Mouse (Mus musculus): ENCODE measurements around the gene AI464131. TPM values are rescaled to one million over a fixed set of nuclear protein-coding genes. Genes with fewer than 3 reads are reported as not detected.
A peak's percentile ranks its signal among the peaks of the same experiment; 100 is the strongest.
"Not testable (repeated sequence)": the region's sequence is repeated elsewhere in the genome, so short reads cannot be mapped to it uniquely, and the experiment has no call there.

AI464131 gene
- polyA plus RNA-seq, 1 experiment = 2.2 TPM

- 50% methylated on average over 17 of the region's 17 CpGs for WGBS
- peak in 1 of 2 experiments; percentile 27 for DNase-seq (ENCODE audit: low read depth in 1 of 2, low spot score in 2 of 2)
- Histone ChIP-seq H3K36me3 (ENCODE audit: control insufficient read depth, insufficient read depth, low read length) (no peaks in the 10 kb centered on the region), H3K27me3 (ENCODE audit: control insufficient read depth, insufficient read depth, low read length) (no peaks in the 10 kb centered on the region), H3K4me1 (ENCODE audit: control insufficient read depth, insufficient read depth, insufficient read length) (peaks cover 6% of the 10 kb centered on the region; the same call in 1 of the 2 replicates), H3K27ac (ENCODE audit: insufficient read depth, low read length) (no peak overlapping the region), H3K4me3 (ENCODE audit: extremely low read depth, insufficient read depth, insufficient read length) (no peak overlapping the region)
- TF ChIP-seq POLR2A (IDR thresholded peaks at IDR 0.05; ENCODE audit: low read depth, low read length) (no peak), CTCF (IDR thresholded peaks at IDR 0.05; ENCODE audit: extremely low read depth, insufficient read depth, insufficient read length, insufficient replicate concordance) (peak; percentile 18; the same call in 1 of the 2 replicates)
These were observed 34.3 kb downstream of the AI464131 start for GRCm38 (mm10) chr4:41468396-41469080.

GRCm38 (mm10) chr4:41465287-41465665, 37.6 kb downstream of the AI464131 start:
- DNase-seq (ENCODE audit: low read depth in 1 of 2, low spot score in 2 of 2) = no peak
- Histone ChIP-seq H3K27ac (ENCODE audit: insufficient read depth, low read length) (peak overlapping the region; percentile 55; the same call in 1 of the 2 replicates), H3K4me1 (ENCODE audit: control insufficient read depth, insufficient read depth, insufficient read length) (peaks cover 6% of the 10 kb centered on the region; the same call in 1 of the 2 replicates), H3K36me3 (ENCODE audit: control insufficient read depth, insufficient read depth, low read length) (no peaks in the 10 kb centered on the region), H3K4me3 (ENCODE audit: extremely low read depth, insufficient read depth, insufficient read length) (peak overlapping the region; percentile 86), H3K27me3 (ENCODE audit: control insufficient read depth, insufficient read depth, low read length) (no peaks in the 10 kb centered on the region)
- 15% methylated on average over 17 of the region's 17 CpGs for WGBS
- no peak for TF ChIP-seq POLR2A (IDR thresholded peaks at IDR 0.05; ENCODE audit: low read depth, low read length)
- no peak for TF ChIP-seq CTCF (IDR thresholded peaks at IDR 0.05; ENCODE audit: extremely low read depth, insufficient read depth, insufficient read length, insufficient replicate concordance)

- Histone ChIP-seq H3K36me3 (ENCODE audit: control insufficient read depth, insufficient read depth, low read length) (no peaks in the 10 kb centered on the region), H3K4me1 (ENCODE audit: control insufficient read depth, insufficient read depth, insufficient read length) (peaks cover 6% of the 10 kb centered on the region; the same call in 1 of the 2 replicates), H3K27ac (ENCODE audit: insufficient read depth, low read length) (peak within 1 kb of the TSS; percentile 62), H3K4me3 (ENCODE audit: extremely low read depth, insufficient read depth, insufficient read length) (peak within 1 kb of the TSS; percentile 86), H3K27me3 (ENCODE audit: control insufficient read depth, insufficient read depth, low read length) (no peaks in the 10 kb centered on the region)
- under 1% methylated on average over 70 of the region's 70 CpGs for WGBS
- TF ChIP-seq CTCF (IDR thresholded peaks at IDR 0.05; ENCODE audit: extremely low read depth, insufficient read depth, insufficient read length, insufficient replicate concordance) (no peak), POLR2A (IDR thresholded peaks at IDR 0.05; ENCODE audit: low read depth, low read length) (no peak)
- peak; percentile 97 to 99 for DNase-seq (ENCODE audit: low read depth in 1 of 2, low spot score in 2 of 2)
These were observed 38.3 kb downstream of the AI464131 start, which contains the start of the genes Kif24 and Nudt2 for GRCm38 (mm10) chr4:41464345-41465286. TSS of gene Kif24 (minus strand) at chr4:41464887. TSS of gene Nudt2 (plus strand) at chr4:41465151.

GRCm38 (mm10) chr4:41463051-41463738, 39.7 kb downstream of the AI464131 start:
- WGBS = 14% methylated on average over 3 of the region's 3 CpGs

GRCm38 (mm10) chr4:41460690-41461089, 42.2 kb downstream of the AI464131 start:
- H3K27me3 ChIP-seq (ENCODE audit: control insufficient read depth, insufficient read depth, low read length) = no peaks in the 10 kb centered on the region
- no peak overlapping the region for H3K27ac ChIP-seq (ENCODE audit: insufficient read depth, low read length)
- H3K4me1 ChIP-seq (ENCODE audit: control insufficient read depth, insufficient read depth, insufficient read length) = peaks cover 6% of the 10 kb centered on the region; the same call in 1 of the 2 replicates
- TF ChIP-seq CTCF (IDR thresholded peaks at IDR 0.05; ENCODE audit: extremely low read depth, insufficient read depth, insufficient read length, insufficient replicate concordance) = no peak
- no peak for TF ChIP-seq POLR2A (IDR thresholded peaks at IDR 0.05; ENCODE audit: low read depth, low read length)
- H3K4me3 ChIP-seq (ENCODE audit: extremely low read depth, insufficient read depth, insufficient read length) = no peak overlapping the region
- H3K36me3 ChIP-seq (ENCODE audit: control insufficient read depth, insufficient read depth, low read length) = no peaks in the 10 kb centered on the region
- no peak for DNase-seq (ENCODE audit: low read depth in 1 of 2, low spot score in 2 of 2)
- WGBS = 98% methylated on average over 1 of the region's 1 CpGs

More at GRCm38 (mm10) chr4:41463051-41463738, 39.7 kb downstream of the AI464131 start:
- DNase-seq (ENCODE audit: low read depth in 1 of 2, low spot score in 2 of 2); H3K36me3 ChIP-seq (ENCODE audit: control insufficient read depth, insufficient read depth, low read length); H3K4me3 ChIP-seq (ENCODE audit: extremely low read depth, insufficient read depth, insufficient read length); H3K27me3 ChIP-seq (ENCODE audit: control insufficient read depth, insufficient read depth, low read length); H3K4me1 ChIP-seq (ENCODE audit: control insufficient read depth, insufficient read depth, insufficient read length); H3K27ac ChIP-seq (ENCODE audit: insufficient read depth, low read length): not testable (repeated sequence)

GRCm38 (mm10) chr4:41447595-41447994, 55.3 kb downstream of the AI464131 start:
- Histone ChIP-seq H3K36me3 (ENCODE audit: control insufficient read depth, insufficient read depth, low read length) (no peaks in the 10 kb centered on the region), H3K27ac (ENCODE audit: insufficient read depth, low read length) (no peak overlapping the region), H3K27me3 (ENCODE audit: control insufficient read depth, insufficient read depth, low read length) (no peaks in the 10 kb centered on the region), H3K4me1 (ENCODE audit: control insufficient read depth, insufficient read depth, insufficient read length) (no peaks in the 10 kb centered on the region), H3K4me3 (ENCODE audit: extremely low read depth, insufficient read depth, insufficient read length) (no peak overlapping the region)
- no peak for DNase-seq (ENCODE audit: low read depth in 1 of 2, low spot score in 2 of 2)
- TF ChIP-seq CTCF (IDR thresholded peaks at IDR 0.05; ENCODE audit: extremely low read depth, insufficient read depth, insufficient read length, insufficient replicate concordance) = no peak
- 97% methylated on average over 3 of the region's 3 CpGs for WGBS

Other genes with a start within 250 kb of the AI464131 start
- gene Ubap2, start 227.9 kb downstream of the AI464131 start, polyA plus RNA-seq (2012; rRNA removed) = 67.6 and 91.4 TPM in 2 replicates
- 35.4 and 44.6 TPM in 2 replicates for gene Dcaf12, start 188.2 kb downstream of the AI464131 start, polyA plus RNA-seq (2012; rRNA removed)
- 13.3 and 18.5 TPM in 2 replicates for gene Ubap1, start 154.1 kb downstream of the AI464131 start, polyA plus RNA-seq (2012; rRNA removed)
- 1.6 and 1.8 TPM in 2 replicates for gene Kif24, start 38.2 kb downstream of the AI464131 start, polyA plus RNA-seq (2012; rRNA removed)
- 4.1 and 4.3 TPM in 2 replicates for gene Nudt2, start 37.9 kb downstream of the AI464131 start, polyA plus RNA-seq (2012; rRNA removed)
- 0.15 and 0.16 TPM in 2 replicates for gene 1110017D15Rik, start 14.3 kb upstream of the AI464131 start, polyA plus RNA-seq (2012; rRNA removed)
- 16.3 and 23.9 TPM in 2 replicates for gene Fam219a, start 66.5 kb upstream of the AI464131 start, polyA plus RNA-seq (2012; rRNA removed)
- 0.25 and 0.95 TPM in 2 replicates for gene Dnaic1, start 66.7 kb upstream of the AI464131 start, polyA plus RNA-seq (2012; rRNA removed)
- gene Enho, start 137.2 kb upstream of the AI464131 start, polyA plus RNA-seq (2012; rRNA removed) = 8.7 and 8.9 TPM in 2 replicates
- 8.1 and 9.3 TPM in 2 replicates for gene Cntfr, start 194.0 kb upstream of the AI464131 start, polyA plus RNA-seq (2012; rRNA removed)
- gene Il11ra1, start 196.9 kb upstream of the AI464131 start, polyA plus RNA-seq (2012; rRNA removed) = 45.0 and 52.1 TPM in 2 replicates
- gene Rpp25l, start 210.5 kb upstream of the AI464131 start, polyA plus RNA-seq (2012; rRNA removed) = 32.8 and 46.9 TPM in 2 replicates
- gene Dctn3, start 220.1 kb upstream of the AI464131 start, polyA plus RNA-seq (2012; rRNA removed) = 25.4 and 25.5 TPM in 2 replicates
- not detected in 2 replicates for gene Arid3c, start 228.1 kb upstream of the AI464131 start, polyA plus RNA-seq (2012; rRNA removed)

Data from spleen, adult 2 months (tissue).